Mouse (Mus musculus): ENCODE measurements at regions not wholly inside any gene's neighbourhood (a gene's known extent, or its start where the extent isn't known, plus 50 kb on each side); places are given as distances from the start of the nearest gene placed in this dataset.

DNA sequence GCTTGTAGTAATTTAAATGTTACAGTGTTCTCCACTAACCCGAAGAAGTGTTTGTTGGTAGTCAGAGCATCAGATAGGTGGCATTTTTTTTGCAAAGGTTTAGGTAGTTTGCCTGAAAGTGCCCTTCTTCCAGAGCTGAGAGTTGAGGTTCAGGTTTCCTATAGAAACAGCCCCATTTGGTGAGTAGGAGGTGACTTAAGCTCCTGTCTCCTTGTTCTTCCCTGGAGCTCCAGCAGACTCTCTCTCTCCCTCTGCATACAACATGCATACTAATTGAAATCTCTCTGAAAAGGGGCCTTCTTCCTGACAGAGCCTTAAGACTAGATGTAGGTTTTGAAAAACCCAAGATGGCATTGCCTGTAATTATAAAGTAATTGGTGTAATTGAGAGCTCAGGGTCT is 161.3 kb downstream of the Spata19 start:
- TF ChIP-seq CTCF (IDR thresholded peaks at IDR 0.05; ENCODE audit: extremely low read depth, insufficient read depth, low read length) (no peak), POLR2A (IDR thresholded peaks at IDR 0.05; ENCODE audit: extremely low read depth, insufficient read depth, low read length) (no peak)
